Mouse (Mus musculus) neural tube, embryonic 11.5 days (tissue): ENCODE results near the gene Adgrb3. TPM values are rescaled to one million over a fixed set of nuclear protein-coding genes. Genes with fewer than 3 reads are reported as not detected.
A peak's percentile ranks its signal among the peaks of the same experiment; 100 is the strongest.

Experiments used
- ATAC-seq: fragments of 200-750 bp; cut with Nextera tagmentation; 2 replicates; pipeline ENCODE4 v1.8.0; 2017; ENCODE audit warnings: moderate number of reproducible peaks, mild to moderate bottlenecking, moderate TSS enrichment, moderate library complexity; ENCODE audit not compliant: insufficient read depth, low FRiP score, low TSS enrichment
- DNase-seq: peaks from one replicate; pipeline ENCODE4 v3.0.0-alpha.2; 2015; ENCODE audit warnings: low spot score
- H3K27ac ChIP-seq: fragments of 300-500 bp; sonication (generic); 2 replicates; pipeline ENCODE4 v1.5.1; 2014; ENCODE audit warnings: low read depth, mild to moderate bottlenecking, low read length
- H3K27me3 ChIP-seq: fragments of 300-500 bp; sonication (generic); 2 replicates; pipeline ENCODE4 v1.6.1; 2014; ENCODE audit warnings: mild to moderate bottlenecking, low read length, mixed read lengths; ENCODE audit not compliant: control insufficient read depth, insufficient read depth
- H3K36me3 ChIP-seq: fragments of 300-500 bp; sonication (generic); 2 replicates; pipeline ENCODE4 v1.6.1; 2014; ENCODE audit warnings: mild to moderate bottlenecking, low read length, moderate library complexity, mixed read lengths; ENCODE audit not compliant: control insufficient read depth, insufficient read depth
- H3K4me1 ChIP-seq: fragments of 300-500 bp; sonication (generic); 2 replicates; pipeline ENCODE4 v1.6.1; 2014; ENCODE audit warnings: low read length, mixed read lengths; ENCODE audit not compliant: control insufficient read depth, insufficient read depth
- H3K4me2 ChIP-seq: fragments of 300-500 bp; sonication (generic); 2 replicates; pipeline ENCODE4 v1.6.1; 2014; ENCODE audit warnings: low read depth, mild to moderate bottlenecking, moderate library complexity
- H3K4me3 ChIP-seq: fragments of 300-500 bp; sonication (generic); 2 replicates; pipeline ENCODE4 v1.5.1; 2014; ENCODE audit warnings: low read depth, low read length
- H3K9ac ChIP-seq: fragments of 300-500 bp; sonication (generic); 2 replicates; pipeline ENCODE4 v1.6.1; 2014; ENCODE audit warnings: mild to moderate bottlenecking, low read length
- H3K9me3 ChIP-seq: fragments of 300-500 bp; sonication (generic); 2 replicates; pipeline ENCODE4 v1.6.1; 2016; ENCODE audit warnings: low read length; ENCODE audit not compliant: control insufficient read depth
- WGBS: fragments of 180-500 bp; shearing (Covaris S2); extraction: QIAGEN DNeasy Blood & Tissue Kit; methylation state at CpG from one replicate; pipeline ENCODE4 v1.1.7; 2014; 5-methylcytosine and 5-hydroxymethylcytosine counted together
- polyA plus RNA-seq: library from polyadenylated mRNA; unstranded; fragments of >200 nt; fragmentation: Nextera tagmentation; extraction: Ambion mirVana; gene quantifications from 2 replicates; pipeline ENCODE4 v1.2.1, GENCODE M21; 2014

Gene Adgrb3
- polyA plus RNA-seq, 1 experiment from 2014 or later, result 12.1 TPM

- peak overlapping the region; percentile 45; the same call in 1 of the 2 replicates for H3K27ac ChIP-seq
- peak overlapping the region; percentile 45 for H3K9ac ChIP-seq
- WGBS, result 15% methylated on average over 7 of the region's 7 CpGs
- peak overlapping the region; percentile 24 for H3K4me3 ChIP-seq
- ATAC-seq, result peak; percentile 78; the same call in 1 of the 2 replicates
- peak overlapping the region; percentile 44 for H3K4me2 ChIP-seq
- H3K4me1 ChIP-seq, result no peaks in the 10 kb centered on the region
- H3K36me3 ChIP-seq, result no peaks in the 10 kb centered on the region
- DNase-seq, result peak; percentile 16
- no peaks in the 10 kb centered on the region for H3K27me3 ChIP-seq
- no peaks in the 10 kb centered on the region for H3K9me3 ChIP-seq
These were observed 600.2 kb downstream of the Adgrb3 start for GRCm38 (mm10) chr1:25229245-25229750.

- peak; percentile 87 for ATAC-seq
- peak overlapping the region; percentile 24 for H3K4me3 ChIP-seq
- peak; percentile 88 for DNase-seq
- no peaks in the 10 kb centered on the region for H3K27me3 ChIP-seq
- peak overlapping the region; percentile 45 for H3K9ac ChIP-seq
- H3K36me3 ChIP-seq, result no peaks in the 10 kb centered on the region
- H3K27ac ChIP-seq, result peak overlapping the region; percentile 45; the same call in 1 of the 2 replicates
- no peaks in the 10 kb centered on the region for H3K9me3 ChIP-seq
- H3K4me1 ChIP-seq, result no peaks in the 10 kb centered on the region
- H3K4me2 ChIP-seq, result peak overlapping the region; percentile 44
- 5% methylated on average over 37 of the region's 37 CpGs for WGBS
These were observed 600.9 kb downstream of the Adgrb3 start for GRCm38 (mm10) chr1:25228381-25229244.

- ATAC-seq (no peak), DNase-seq (no peak)
- H3K9ac ChIP-seq, result 0 out of 2 replicates have a peak overlapping the region, but pooled peaks have one; percentile 45
- 51% methylated on average over 3 of the region's 3 CpGs for WGBS
- peak overlapping the region; percentile 44 for H3K4me2 ChIP-seq
- H3K27ac ChIP-seq, result no peak overlapping the region
- peak overlapping the region; percentile 24 for H3K4me3 ChIP-seq
- H3K4me1 ChIP-seq, result no peaks in the 10 kb centered on the region
- H3K36me3 ChIP-seq, result no peaks in the 10 kb centered on the region
- no peaks in the 10 kb centered on the region for H3K27me3 ChIP-seq
- H3K9me3 ChIP-seq, result no peaks in the 10 kb centered on the region
These were observed 601.6 kb downstream of the Adgrb3 start for GRCm38 (mm10) chr1:25227880-25228279.

GRCm38 (mm10) chr1:25204636-25205035 lies 624.9 kb downstream of the Adgrb3 start:
- Histone ChIP-seq H3K9me3 (no peaks in the 10 kb centered on the region), H3K27me3 (no peaks in the 10 kb centered on the region), H3K27ac (no peak overlapping the region), H3K4me1 (no peaks in the 10 kb centered on the region), H3K36me3 (no peaks in the 10 kb centered on the region), H3K4me3 (no peak overlapping the region), H3K9ac (no peak overlapping the region), H3K4me2 (no peak overlapping the region)
- WGBS, result 63% methylated on average over 5 of the region's 5 CpGs
- DNase-seq, result no peak
- no peak for ATAC-seq

GRCm38 (mm10) chr1:25199392-25199791 lies 630.1 kb downstream of the Adgrb3 start:
- H3K4me2 ChIP-seq, result no peak overlapping the region
- no peaks in the 10 kb centered on the region for H3K4me1 ChIP-seq
- no peaks in the 10 kb centered on the region for H3K27me3 ChIP-seq
- H3K9ac ChIP-seq, result no peak overlapping the region
- ATAC-seq (no peak), DNase-seq (no peak)
- H3K9me3 ChIP-seq, result no peaks in the 10 kb centered on the region
- H3K27ac ChIP-seq, result no peak overlapping the region
- no peak overlapping the region for H3K4me3 ChIP-seq
- H3K36me3 ChIP-seq, result no peaks in the 10 kb centered on the region

GRCm38 (mm10) chr1:25191986-25192385 lies 637.5 kb downstream of the Adgrb3 start:
- no peak overlapping the region for H3K9ac ChIP-seq
- H3K4me3 ChIP-seq, result no peak overlapping the region
- no peaks in the 10 kb centered on the region for H3K4me1 ChIP-seq
- DNase-seq (no peak), ATAC-seq (no peak)
- H3K27ac ChIP-seq, result no peak overlapping the region
- 75% methylated on average over 11 of the region's 11 CpGs for WGBS
- no peak overlapping the region for H3K4me2 ChIP-seq
- no peaks in the 10 kb centered on the region for H3K36me3 ChIP-seq
- no peaks in the 10 kb centered on the region for H3K9me3 ChIP-seq
- no peaks in the 10 kb centered on the region for H3K27me3 ChIP-seq

- Histone ChIP-seq H3K4me3 (no peak overlapping the region), H3K4me2 (no peak overlapping the region), H3K9me3 (no peaks in the 10 kb centered on the region), H3K9ac (no peak overlapping the region), H3K27me3 (no peaks in the 10 kb centered on the region), H3K4me1 (no peaks in the 10 kb centered on the region), H3K36me3 (no peaks in the 10 kb centered on the region), H3K27ac (no peak overlapping the region)
- WGBS, result 60% methylated on average over 9 of the region's 9 CpGs
- ATAC-seq (no peak), DNase-seq (peak; percentile 38)
These were observed 640.2 kb downstream of the Adgrb3 start for GRCm38 (mm10) chr1:25189261-25189660.

GRCm38 (mm10) chr1:25185909-25186308 lies 643.6 kb downstream of the Adgrb3 start:
- WGBS, result 96% methylated on average over 2 of the region's 2 CpGs
- DNase-seq (no peak), ATAC-seq (no peak)
- no peaks in the 10 kb centered on the region for H3K4me1 ChIP-seq
- no peak overlapping the region for H3K4me3 ChIP-seq
- H3K27me3 ChIP-seq, result no peaks in the 10 kb centered on the region
- no peaks in the 10 kb centered on the region for H3K9me3 ChIP-seq
- no peaks in the 10 kb centered on the region for H3K36me3 ChIP-seq
- no peak overlapping the region for H3K4me2 ChIP-seq
- H3K27ac ChIP-seq, result no peak overlapping the region
- H3K9ac ChIP-seq, result no peak overlapping the region

- Histone ChIP-seq H3K36me3 (no peaks in the 10 kb centered on the region), H3K9me3 (no peaks in the 10 kb centered on the region), H3K4me3 (no peak overlapping the region), H3K9ac (no peak overlapping the region), H3K27ac (no peak overlapping the region), H3K4me1 (no peaks in the 10 kb centered on the region), H3K4me2 (no peak overlapping the region), H3K27me3 (no peaks in the 10 kb centered on the region)
- no peak for ATAC-seq
- DNase-seq, result no peak
- 73% methylated on average over 2 of the region's 2 CpGs for WGBS
These were observed 647.6 kb downstream of the Adgrb3 start for GRCm38 (mm10) chr1:25181881-25182280.
